Mouse (Mus musculus): ENCODE data around the gene Ehbp1.

The Ehbp1 gene

DNA sequence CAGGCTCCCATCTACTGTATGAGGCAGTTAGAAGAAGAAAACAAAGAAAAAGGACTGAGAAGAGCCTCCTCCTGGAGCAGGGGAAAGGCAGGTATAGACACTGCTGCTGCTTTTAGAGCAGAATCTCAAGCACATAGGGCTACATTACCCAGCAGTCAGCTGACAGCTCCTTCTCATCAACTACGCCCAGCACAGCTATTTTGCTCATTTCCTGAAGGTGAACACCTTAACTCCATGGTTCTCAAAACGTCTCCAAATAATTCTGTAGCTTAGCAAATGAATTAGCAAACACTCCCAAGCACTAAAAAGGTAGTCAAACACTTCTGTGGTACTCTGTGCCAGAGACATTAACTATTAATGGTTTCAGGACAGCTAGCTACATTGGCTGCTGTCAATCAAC is 278.7 kb downstream of the Ehbp1 start:
- DNase-seq (ENCODE audit: extremely low spot score, low spot score), result no peak

- DNase-seq (ENCODE audit: extremely low spot score, low spot score), result no peak
Observed at GRCm38 (mm10) chr11:22061660-22062059, 280.4 kb downstream of the Ehbp1 start.

DNA sequence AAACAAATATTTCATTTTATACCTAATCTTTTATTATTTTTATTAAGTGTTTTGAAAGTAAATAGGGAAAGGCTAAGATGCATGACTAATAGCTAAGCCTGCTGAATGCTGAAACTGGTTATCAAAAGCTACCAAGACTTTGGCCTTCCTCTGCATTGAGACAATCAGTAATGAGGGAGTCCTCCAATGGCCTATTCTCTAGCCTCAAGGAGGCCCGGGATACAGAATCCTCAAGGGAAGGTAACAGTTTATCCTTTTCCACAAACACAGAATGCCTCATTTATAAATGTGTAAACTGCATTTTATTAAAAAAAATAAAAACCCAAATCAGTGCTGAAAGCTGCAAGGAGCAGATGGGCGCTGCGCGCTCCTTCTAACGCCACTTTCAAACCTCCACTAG is 284.6 kb downstream of the Ehbp1 start:
- no peak for DNase-seq (ENCODE audit: extremely low spot score, low spot score)

DNA sequence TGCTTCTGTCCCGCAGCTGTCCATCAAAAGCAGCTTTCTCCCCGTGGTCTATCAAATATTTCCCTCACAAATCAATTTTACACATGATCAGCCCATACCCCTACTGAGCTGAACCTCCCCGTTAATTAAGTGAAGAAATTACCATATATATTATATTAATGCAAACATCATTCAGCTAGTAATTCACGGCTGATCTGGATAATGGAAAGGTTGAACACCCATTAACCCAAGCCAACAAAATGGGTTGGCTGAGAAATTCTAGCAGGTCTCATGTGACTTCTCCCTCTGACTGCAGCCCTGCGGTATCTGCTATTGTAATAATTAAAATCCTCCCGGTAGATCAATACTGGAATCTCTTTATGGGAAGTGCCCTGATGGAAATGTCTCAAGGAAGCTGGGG is 286.2 kb downstream of the Ehbp1 start:
- no peak for DNase-seq (ENCODE audit: extremely low spot score, low spot score)

- DNase-seq (ENCODE audit: extremely low spot score, low spot score), result no peak
Observed at GRCm38 (mm10) chr11:22053034-22053668, 288.9 kb downstream of the Ehbp1 start.

GRCm38 (mm10) chr11:22050864-22051263 is 291.2 kb downstream of the Ehbp1 start:
- DNase-seq (ENCODE audit: extremely low spot score, low spot score), result no peak

GRCm38 (mm10) chr11:22039854-22040426 is 302.2 kb downstream of the Ehbp1 start:
- DNase-seq (ENCODE audit: extremely low spot score, low spot score), result no peak

GRCm38 (mm10) chr11:22034564-22035105 is 307.5 kb downstream of the Ehbp1 start:
- no peak for DNase-seq (ENCODE audit: extremely low spot score, low spot score)

- no peak for DNase-seq (ENCODE audit: extremely low spot score, low spot score)
Observed at GRCm38 (mm10) chr11:22033582-22033981, 308.5 kb downstream of the Ehbp1 start.

GRCm38 (mm10) chr11:22020602-22021001 is 321.5 kb downstream of the Ehbp1 start:
- no peak for DNase-seq (ENCODE audit: extremely low spot score, low spot score)

DNA sequence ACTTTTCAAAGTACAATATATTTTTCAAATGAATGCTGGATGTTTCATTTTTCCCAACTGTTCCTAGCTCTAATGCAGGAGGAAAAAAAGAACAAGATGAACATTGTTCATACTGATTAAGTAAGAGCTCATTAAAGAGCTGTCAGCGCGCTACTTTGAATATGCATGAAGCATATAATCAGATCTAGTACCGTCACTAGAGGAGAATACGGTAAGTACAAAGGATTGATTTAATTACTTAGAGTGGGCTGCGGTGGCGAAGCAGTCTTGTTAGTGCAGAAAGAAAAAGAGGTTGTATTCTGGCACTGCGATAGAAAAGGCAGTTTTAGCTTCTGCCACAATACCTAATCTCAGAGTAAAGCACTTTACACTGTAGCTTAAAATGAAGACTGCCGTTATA is 324.6 kb downstream of the Ehbp1 start:
- no peak for DNase-seq (ENCODE audit: extremely low spot score, low spot score)

GRCm38 (mm10) chr11:22016341-22016740 is 325.8 kb downstream of the Ehbp1 start:
- DNase-seq (ENCODE audit: extremely low spot score, low spot score), result no peak

- no peak for DNase-seq (ENCODE audit: extremely low spot score, low spot score)
Observed at GRCm38 (mm10) chr11:22008817-22009216, 333.3 kb downstream of the Ehbp1 start.

- DNase-seq (ENCODE audit: extremely low spot score, low spot score), result peak; percentile 43
Observed at GRCm38 (mm10) chr11:22008129-22008596, 333.9 kb downstream of the Ehbp1 start.

GRCm38 (mm10) chr11:22007781-22008110 is 334.3 kb downstream of the Ehbp1 start:
- peak; percentile 36 for DNase-seq (ENCODE audit: extremely low spot score, low spot score)

- peak; percentile 57 for DNase-seq (ENCODE audit: extremely low spot score, low spot score)
Observed at GRCm38 (mm10) chr11:22007088-22007780, 334.9 kb downstream of the Ehbp1 start.

GRCm38 (mm10) chr11:22006471-22007087 is 335.5 kb downstream of the Ehbp1 start:
- peak; percentile 17 for DNase-seq (ENCODE audit: extremely low spot score, low spot score)

DNA sequence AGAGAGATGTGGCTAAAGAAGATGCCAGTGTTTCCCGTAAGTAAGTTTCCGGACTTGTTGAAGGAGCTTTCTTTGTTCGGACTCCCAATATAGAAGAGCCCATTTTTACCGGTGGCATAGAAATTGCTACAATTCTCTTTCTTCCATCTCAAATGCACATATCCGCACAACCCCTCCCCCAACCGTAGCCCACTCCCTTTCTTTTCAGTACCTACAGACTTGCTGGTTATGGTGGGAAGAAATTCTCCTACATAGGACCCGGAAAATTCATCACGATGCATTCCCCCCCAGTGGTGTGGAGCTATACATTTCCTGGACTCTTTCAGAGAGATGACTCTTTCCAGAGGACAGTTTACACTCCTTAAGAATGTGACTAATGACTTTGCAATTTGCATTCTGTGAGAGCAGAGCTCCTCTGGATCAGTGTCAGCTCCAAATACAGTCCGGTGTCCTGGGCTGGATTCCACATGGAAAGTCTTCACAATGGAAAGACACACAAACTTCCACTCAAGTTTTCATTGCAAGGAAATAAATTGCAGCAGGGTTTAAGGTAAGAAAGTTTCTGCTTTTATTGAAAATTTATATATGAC is 336.7 kb downstream of the Ehbp1 start:
- DNase-seq (ENCODE audit: extremely low spot score, low spot score), result peak; percentile 35

GRCm38 (mm10) chr11:22004331-22004841 is 337.7 kb downstream of the Ehbp1 start:
- DNase-seq (ENCODE audit: extremely low spot score, low spot score), result peak; percentile 74

GRCm38 (mm10) chr11:22003341-22003981 is 338.6 kb downstream of the Ehbp1 start:
- peak; percentile 69 for DNase-seq (ENCODE audit: extremely low spot score, low spot score)

DNA sequence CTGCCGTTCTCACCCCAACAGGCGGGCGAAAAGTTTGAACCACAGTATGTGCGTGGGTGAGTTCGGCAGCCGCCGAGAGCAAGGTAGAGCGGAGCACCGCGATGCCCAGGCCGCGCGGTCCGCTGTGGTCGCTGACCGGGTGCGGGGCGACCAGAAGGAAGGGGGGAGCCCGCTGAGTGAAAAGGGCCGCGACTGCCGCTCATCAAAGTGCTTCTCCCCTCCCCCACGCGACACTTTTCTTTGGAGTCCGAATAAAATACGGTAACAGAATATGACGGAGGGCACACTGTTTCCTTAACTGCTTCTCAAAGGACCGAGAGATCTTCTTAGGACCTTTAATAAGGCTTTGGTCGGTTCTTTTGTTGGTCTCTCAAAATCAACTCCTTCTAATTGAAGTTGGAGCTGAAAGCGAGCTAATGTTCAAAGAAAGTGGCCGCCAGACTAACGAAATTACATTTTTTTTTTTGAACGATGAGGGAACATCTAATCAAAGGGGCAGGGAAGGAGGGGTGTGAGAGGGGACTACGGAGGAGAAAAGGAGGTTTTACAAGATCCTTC is 339.2 kb downstream of the Ehbp1 start, which contains the start of gene Otx1:
Gene Otx1 (minus strand): TSS at position 115 of the 558 bp plus-strand sequence.
- DNase-seq (ENCODE audit: extremely low spot score, low spot score), result peak; percentile 62
